Mouse (Mus musculus) lung, embryonic 14.5 days (tissue): Measurements from ENCODE around the gene Guca2b. TPM values are rescaled to one million over a fixed set of nuclear protein-coding genes. Genes with fewer than 3 reads are reported as not detected.

Source experiments
- ATAC-seq: fragments of 200-750 bp; cut with Nextera tagmentation; 2 replicates; pipeline ENCODE4 v1.8.0; 2017; ENCODE audit warnings: mild to moderate bottlenecking, moderate TSS enrichment, moderate library complexity; ENCODE audit not compliant: insufficient read depth
- DNase-seq: peaks from one replicate; pipeline ENCODE4 v3.0.0-alpha.2; 2015
- H3K27ac ChIP-seq: fragments of 300-500 bp; sonication (generic); 2 replicates; pipeline ENCODE4 v1.5.1; 2014; ENCODE audit warnings: low read depth, mild to moderate bottlenecking, moderate library complexity
- H3K27me3 ChIP-seq: fragments of 300-500 bp; sonication (generic); 2 replicates; pipeline ENCODE4 v1.6.1; 2014; ENCODE audit warnings: low read length, control low read depth; ENCODE audit not compliant: insufficient read depth
- H3K36me3 ChIP-seq: fragments of 300-500 bp; sonication (generic); 2 replicates; pipeline ENCODE4 v1.6.1; 2014; ENCODE audit warnings: control low read depth; ENCODE audit not compliant: insufficient read depth
- H3K4me1 ChIP-seq: fragments of 300-500 bp; sonication (generic); 2 replicates; pipeline ENCODE4 v1.6.1; 2014; ENCODE audit warnings: antibody characterized with exemption, control low read depth; ENCODE audit not compliant: insufficient read depth
- H3K4me2 ChIP-seq: fragments of 300-500 bp; sonication (generic); 2 replicates; pipeline ENCODE4 v1.6.1; 2014; ENCODE audit warnings: mild to moderate bottlenecking
- H3K4me3 ChIP-seq: fragments of 300-500 bp; sonication (generic); 2 replicates; pipeline ENCODE4 v1.5.1; 2014; ENCODE audit warnings: low read depth, low read length
- H3K9ac ChIP-seq: fragments of 300-500 bp; sonication (generic); 2 replicates; pipeline ENCODE4 v1.6.1; 2014
- H3K9me3 ChIP-seq: fragments of 300-500 bp; sonication (generic); 2 replicates; pipeline ENCODE4 v1.6.1; 2016; ENCODE audit warnings: low read depth, low read length, control low read depth
- CTCF ChIP-seq: IDR thresholded peaks from 2 replicates; pipeline ENCODE4 v1.5.1; 2016; ENCODE audit warnings: antibody characterized with exemption, low read depth
- WGBS: fragments of 180-500 bp; shearing (Covaris S2); extraction: QIAGEN DNeasy Blood & Tissue Kit; methylation state at CpG from one replicate; pipeline ENCODE4 v1.1.7; 2014; 5-methylcytosine and 5-hydroxymethylcytosine counted together
- polyA plus RNA-seq: library from polyadenylated mRNA; unstranded; fragments of >200 nt; fragmentation: Nextera tagmentation; extraction: Ambion mirVana; gene quantifications from 2 replicates; pipeline ENCODE4 v1.2.1, GENCODE M21; 2014

Guca2b gene
- polyA plus RNA-seq, 1 experiment from 2014 or later = not detected

- ATAC-seq = no peak
- no peak overlapping the region for H3K9ac ChIP-seq
- 73% methylated on average over 8 of the region's 8 CpGs for WGBS
- H3K27me3 ChIP-seq = no peaks in the 10 kb centered on the region
- no peaks in the 10 kb centered on the region for H3K9me3 ChIP-seq
- H3K4me2 ChIP-seq = no peak overlapping the region
- no peaks in the 10 kb centered on the region for H3K36me3 ChIP-seq
- H3K4me3 ChIP-seq = no peak overlapping the region
- no peak for TF ChIP-seq CTCF
- DNase-seq = no peak
- H3K27ac ChIP-seq = no peak overlapping the region
- H3K4me1 ChIP-seq = no peaks in the 10 kb centered on the region
These were observed 1.3 kb upstream of the Guca2b start for GRCm38 (mm10) chr4:119660007-119660406.

- no peak overlapping the region for H3K4me2 ChIP-seq
- 28% methylated on average over 2 of the region's 2 CpGs for WGBS
- H3K27me3 ChIP-seq = no peaks in the 10 kb centered on the region
- no peak for TF ChIP-seq CTCF
- no peak overlapping the region for H3K4me3 ChIP-seq
- DNase-seq (no peak), ATAC-seq (no peak)
- no peak overlapping the region for H3K9ac ChIP-seq
- no peaks in the 10 kb centered on the region for H3K4me1 ChIP-seq
- H3K36me3 ChIP-seq = no peaks in the 10 kb centered on the region
- no peaks in the 10 kb centered on the region for H3K9me3 ChIP-seq
- no peak overlapping the region for H3K27ac ChIP-seq
These were observed 508 bp downstream of the Guca2b start for GRCm38 (mm10) chr4:119658246-119658645.

- H3K9me3 ChIP-seq = peaks cover 5% of the 10 kb centered on the region; the same call in 1 of the 2 replicates
- H3K4me2 ChIP-seq = no peak overlapping the region
- H3K4me3 ChIP-seq = no peak overlapping the region
- no peaks in the 10 kb centered on the region for H3K4me1 ChIP-seq
- no peaks in the 10 kb centered on the region for H3K27me3 ChIP-seq
- DNase-seq (no peak), ATAC-seq (no peak)
- no peak overlapping the region for H3K27ac ChIP-seq
- WGBS = 79% methylated on average over 1 of the region's 1 CpGs
- H3K36me3 ChIP-seq = no peaks in the 10 kb centered on the region
- no peak overlapping the region for H3K9ac ChIP-seq
- TF ChIP-seq CTCF = no peak
These were observed 1.7 kb downstream of the Guca2b start for GRCm38 (mm10) chr4:119657011-119657410.

GRCm38 (mm10) chr4:119642666-119643065 lies 16.1 kb downstream of the Guca2b start:
- ATAC-seq = no peak
- Histone ChIP-seq H3K27ac (no peak overlapping the region), H3K4me2 (no peak overlapping the region), H3K4me3 (no peak overlapping the region), H3K9ac (no peak overlapping the region), H3K36me3 (no peaks in the 10 kb centered on the region), H3K4me1 (no peaks in the 10 kb centered on the region), H3K27me3 (no peaks in the 10 kb centered on the region), H3K9me3 (no peaks in the 10 kb centered on the region)
- TF ChIP-seq CTCF = peak; percentile 18; the same call in 1 of the 2 replicates
- 84% methylated on average over 4 of the region's 4 CpGs for WGBS
- no peak for DNase-seq

- Histone ChIP-seq H3K9me3 (no peaks in the 10 kb centered on the region), H3K36me3 (no peaks in the 10 kb centered on the region), H3K4me3 (no peak overlapping the region), H3K27ac (no peak overlapping the region), H3K27me3 (no peaks in the 10 kb centered on the region), H3K4me1 (no peaks in the 10 kb centered on the region), H3K9ac (no peak overlapping the region), H3K4me2 (no peak overlapping the region)
- no peak for ATAC-seq
- no peak for DNase-seq
- WGBS = 44% methylated on average over 11 of the region's 11 CpGs
- TF ChIP-seq CTCF = no peak
These were observed 20.1 kb downstream of the Guca2b start for GRCm38 (mm10) chr4:119638656-119639055.

GRCm38 (mm10) chr4:119637946-119638345 lies 20.8 kb downstream of the Guca2b start:
- ATAC-seq (no peak), DNase-seq (no peak)
- 70% methylated on average over 6 of the region's 6 CpGs for WGBS
- H3K4me2 ChIP-seq = no peak overlapping the region
- no peaks in the 10 kb centered on the region for H3K27me3 ChIP-seq
- no peak overlapping the region for H3K4me3 ChIP-seq
- no peak for TF ChIP-seq CTCF
- no peak overlapping the region for H3K9ac ChIP-seq
- no peak overlapping the region for H3K27ac ChIP-seq
- no peaks in the 10 kb centered on the region for H3K9me3 ChIP-seq
- 0 out of 2 replicates have a peak, but pooled peaks cover 4% of the 10 kb centered on the region for H3K4me1 ChIP-seq
- H3K36me3 ChIP-seq = no peaks in the 10 kb centered on the region

- ATAC-seq = peak; percentile 48; the same call in 1 of the 2 replicates
These were observed 21.4 kb downstream of the Guca2b start, which contains the start of gene Guca2a for GRCm38 (mm10) chr4:119637176-119637845. Gene Guca2a, plus strand, starts transcription at chr4:119637704.

More at GRCm38 (mm10) chr4:119637176-119637845, 21.4 kb downstream of the Guca2b start, which contains the start of gene Guca2a:
- no peaks in the 10 kb centered on the region for H3K9me3 ChIP-seq
- H3K4me3 ChIP-seq = no peak within 1 kb of the TSS
- H3K4me1 ChIP-seq = 0 out of 2 replicates have a peak, but pooled peaks cover 4% of the 10 kb centered on the region
- DNase-seq = peak; percentile 26
- no peak within 1 kb of the TSS for H3K4me2 ChIP-seq
- no peaks in the 10 kb centered on the region for H3K27me3 ChIP-seq
- peak within 1 kb of the TSS; percentile 42; the same call in 1 of the 2 replicates for H3K27ac ChIP-seq
- H3K9ac ChIP-seq = no peak within 1 kb of the TSS
- H3K36me3 ChIP-seq = no peaks in the 10 kb centered on the region
- 46% methylated on average over 4 of the region's 4 CpGs for WGBS
- TF ChIP-seq CTCF = no peak
